Mouse (Mus musculus) fibroblast of lung, adult 2 months (primary cell): ENCODE results near the gene Stub1.
"Not testable (repeated sequence)": the region's sequence is repeated elsewhere in the genome, so short reads cannot be mapped to it uniquely, and the experiment has no call there.

ENCODE experiments used
- DNase-seq: peaks from one replicate; pipeline ENCODE4 v3.0.0-alpha.2; 2011; ENCODE audit warnings: low read depth

Gene Stub1

DNA sequence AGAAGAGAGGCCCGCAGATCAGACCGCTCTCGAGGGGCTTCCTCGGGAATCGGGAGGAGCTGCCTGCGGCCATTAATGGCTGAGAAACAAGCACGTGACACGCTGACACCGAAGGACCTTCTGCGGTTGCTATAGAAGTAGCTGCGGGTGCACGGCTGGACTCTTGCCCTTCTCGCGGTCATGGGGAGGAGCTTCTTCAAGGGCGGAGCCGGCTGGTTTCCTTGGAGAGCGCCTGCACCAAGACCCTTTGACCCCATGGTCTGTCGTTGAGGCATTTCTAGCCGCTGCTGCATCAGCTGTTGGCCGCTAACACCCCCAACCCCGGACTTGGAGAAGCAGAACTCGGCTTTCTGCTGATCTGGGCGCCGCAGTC lies at the start of gene Stub1:
Gene Stub1 (minus strand): TSS at position 114 of the 373 bp plus-strand sequence.
- DNase-seq, result peak; percentile 89

DNA sequence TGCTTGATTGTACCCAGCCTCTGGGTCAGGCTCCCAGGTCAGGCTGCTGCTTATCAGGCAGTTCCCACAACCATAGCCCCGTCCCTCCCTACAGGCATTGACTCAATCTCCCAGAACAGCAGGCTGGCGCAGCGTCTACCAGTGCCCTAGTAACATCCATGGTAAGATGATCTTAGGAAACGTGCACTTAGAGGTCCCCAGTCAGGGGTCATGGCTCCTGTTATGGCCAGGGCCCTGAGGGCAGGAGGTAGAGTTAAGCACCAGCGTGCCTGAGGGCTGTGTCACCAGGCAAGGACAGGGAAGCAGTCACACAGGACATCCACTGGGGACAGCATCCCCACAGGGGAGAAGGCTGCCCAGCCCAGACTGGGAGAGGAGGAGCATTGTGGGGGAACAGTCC lies 49.1 kb upstream of the Stub1 start:
- DNase-seq, result no peak

DNA sequence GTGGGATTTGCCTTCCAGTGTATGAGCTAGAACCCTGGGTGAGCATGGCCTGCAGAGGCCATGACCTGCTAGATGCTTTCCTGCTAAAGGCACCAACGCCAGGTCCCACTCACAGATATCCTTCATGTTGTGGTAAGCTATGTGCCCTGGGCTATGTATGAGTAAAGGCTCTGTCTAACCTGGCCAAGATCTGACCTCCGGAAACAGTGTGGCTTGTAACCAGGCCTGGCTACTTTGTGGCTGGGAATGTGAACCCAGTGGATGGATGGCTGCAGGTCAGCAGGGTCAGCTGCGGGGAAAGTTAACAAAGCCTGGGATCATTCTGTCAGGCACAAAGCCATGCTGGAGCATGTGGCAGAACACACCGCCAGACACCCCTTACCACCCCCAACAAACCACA lies 48.5 kb upstream of the Stub1 start:
- peak; percentile 57 for DNase-seq

DNA sequence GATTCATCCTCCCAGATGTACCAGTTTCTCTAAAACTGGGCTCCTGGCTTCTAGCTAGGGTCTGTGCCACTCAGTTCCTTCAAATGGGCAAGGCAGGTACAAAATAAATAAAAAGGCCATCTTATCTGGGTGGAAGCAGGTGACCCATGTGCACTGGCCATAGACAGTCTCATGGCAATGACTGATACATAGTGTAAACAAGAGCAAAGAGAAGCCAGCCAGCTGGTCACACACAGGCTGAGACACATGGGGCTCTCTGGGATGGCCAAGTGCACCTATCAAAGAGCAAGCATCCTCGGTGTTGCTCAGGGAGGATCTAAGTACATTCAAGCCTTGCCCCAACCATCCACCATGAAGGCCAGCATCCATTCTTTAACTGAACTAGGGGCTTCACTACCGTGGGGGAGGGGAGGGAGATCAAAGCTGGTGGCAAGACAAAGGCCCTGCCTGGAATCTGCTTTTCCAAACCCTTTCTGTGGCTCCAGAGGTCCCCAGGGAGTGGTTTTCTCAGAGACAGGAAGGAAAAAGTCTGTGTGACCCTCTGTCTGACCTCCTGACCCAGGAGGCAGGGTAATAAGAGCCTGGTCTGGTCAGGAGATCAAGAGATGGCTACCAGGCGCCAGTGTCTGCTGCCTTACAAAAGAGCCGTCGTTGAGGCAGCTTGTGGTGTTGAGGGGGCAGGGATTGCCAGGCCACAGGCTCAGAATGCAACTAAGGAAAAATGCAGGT lies 47.9 kb upstream of the Stub1 start:
- DNase-seq, result no peak

DNA sequence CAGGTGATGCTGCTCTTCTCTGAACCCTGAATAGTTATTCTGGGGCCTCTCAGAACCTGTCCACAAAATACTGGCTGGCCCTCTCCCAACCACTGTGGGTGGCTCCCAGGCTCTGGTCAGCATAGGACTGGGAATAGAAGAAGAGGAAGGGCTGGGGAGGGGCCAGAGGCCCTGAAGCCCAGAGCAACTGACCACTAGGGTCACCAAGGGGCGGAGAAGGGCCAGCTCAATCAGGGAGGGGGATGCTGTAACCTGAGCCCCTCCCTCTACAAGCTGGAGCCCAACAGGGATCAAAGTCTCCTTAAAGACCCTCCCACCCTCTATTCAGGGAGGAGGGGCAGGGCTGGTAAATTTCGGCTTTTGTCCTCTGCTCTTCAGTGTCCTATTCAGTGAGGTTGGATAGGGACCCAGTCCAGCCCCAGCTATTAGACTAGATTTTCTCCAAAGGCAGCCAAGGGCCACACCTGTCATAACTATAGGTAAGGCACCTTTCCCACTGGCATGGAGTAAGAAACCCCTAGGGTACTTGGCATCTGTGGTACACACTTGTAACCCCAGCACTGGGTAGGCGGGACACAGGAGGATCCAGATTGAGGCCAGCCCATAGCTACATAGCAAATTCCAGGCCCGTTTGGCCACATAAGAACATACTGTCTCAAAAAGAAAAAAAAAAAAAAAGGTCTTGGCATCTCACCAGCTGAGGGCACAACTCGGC lies 47.1 kb upstream of the Stub1 start, which contains the start of gene Wfikkn1:
Gene Wfikkn1 (minus strand): TSS at position 663 of the 715 bp plus-strand sequence.
- no peak for DNase-seq

DNA sequence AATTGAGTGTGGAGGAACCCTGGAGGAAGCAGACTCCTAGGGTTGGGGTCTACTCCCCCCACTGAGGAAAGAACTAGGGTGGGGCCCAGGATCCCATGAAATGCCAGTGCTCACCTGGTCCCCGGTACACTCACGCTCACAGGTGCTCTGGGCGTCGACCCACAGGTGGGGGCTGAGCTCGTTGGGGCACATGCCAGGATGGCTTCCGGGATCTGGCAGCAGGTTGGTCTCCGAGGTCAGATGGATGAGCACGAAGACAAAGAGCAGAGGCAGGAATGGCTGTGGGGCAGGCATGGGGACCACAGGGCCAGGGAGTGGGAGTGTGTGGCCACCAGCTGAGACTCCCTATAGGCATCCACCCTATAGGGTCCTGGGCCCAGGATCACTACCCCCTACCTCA lies 46.5 kb upstream of the Stub1 start:
- no peak for DNase-seq

DNA sequence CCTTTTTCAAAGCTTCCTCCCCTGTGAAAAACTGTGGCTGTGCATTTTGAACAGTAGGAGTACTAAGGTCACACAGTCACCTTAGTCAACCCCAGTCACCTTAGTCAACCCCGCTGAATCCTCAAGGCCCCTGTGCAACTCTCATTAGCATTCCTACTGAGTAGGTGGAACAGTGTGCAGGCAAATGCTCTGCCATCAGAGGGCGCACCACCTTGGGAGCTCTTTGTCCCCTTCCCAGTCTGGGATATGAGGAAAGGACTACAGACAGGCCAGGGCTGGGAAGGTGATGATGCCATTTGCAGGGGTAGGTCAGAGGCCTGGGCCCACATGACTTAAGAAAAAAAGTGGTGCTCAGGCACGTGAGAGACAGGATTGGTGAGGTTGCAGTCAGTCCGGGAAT lies 46.1 kb upstream of the Stub1 start:
- DNase-seq, result no peak

DNA sequence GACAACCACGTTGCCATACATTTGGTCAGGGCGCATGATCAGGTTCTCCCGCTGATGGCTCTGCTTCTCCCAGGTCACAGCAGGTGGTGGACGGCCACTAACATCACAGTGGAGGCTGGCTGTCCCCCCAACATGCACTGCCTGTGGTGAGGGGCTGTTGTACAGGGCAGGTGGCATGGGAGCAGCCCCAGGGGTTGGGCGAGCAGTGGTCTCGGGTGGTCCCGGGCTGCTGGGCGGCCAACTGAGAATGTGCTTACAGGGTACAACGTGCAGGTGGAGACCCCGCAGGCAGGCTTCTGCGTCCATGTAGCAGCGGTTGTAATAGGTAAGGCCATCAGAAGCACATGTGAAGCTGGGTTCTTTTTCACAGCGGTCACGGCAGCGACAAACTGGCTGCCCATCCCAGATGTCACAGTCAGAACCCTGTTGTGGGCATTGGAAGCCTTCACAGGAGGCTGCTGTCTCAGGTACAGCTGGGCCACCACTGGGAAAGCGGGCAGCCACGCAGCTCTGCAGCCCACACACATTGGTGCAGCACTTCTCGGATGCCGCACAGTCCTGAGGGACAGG lies 45.5 kb upstream of the Stub1 start:
- no peak for DNase-seq

DNA sequence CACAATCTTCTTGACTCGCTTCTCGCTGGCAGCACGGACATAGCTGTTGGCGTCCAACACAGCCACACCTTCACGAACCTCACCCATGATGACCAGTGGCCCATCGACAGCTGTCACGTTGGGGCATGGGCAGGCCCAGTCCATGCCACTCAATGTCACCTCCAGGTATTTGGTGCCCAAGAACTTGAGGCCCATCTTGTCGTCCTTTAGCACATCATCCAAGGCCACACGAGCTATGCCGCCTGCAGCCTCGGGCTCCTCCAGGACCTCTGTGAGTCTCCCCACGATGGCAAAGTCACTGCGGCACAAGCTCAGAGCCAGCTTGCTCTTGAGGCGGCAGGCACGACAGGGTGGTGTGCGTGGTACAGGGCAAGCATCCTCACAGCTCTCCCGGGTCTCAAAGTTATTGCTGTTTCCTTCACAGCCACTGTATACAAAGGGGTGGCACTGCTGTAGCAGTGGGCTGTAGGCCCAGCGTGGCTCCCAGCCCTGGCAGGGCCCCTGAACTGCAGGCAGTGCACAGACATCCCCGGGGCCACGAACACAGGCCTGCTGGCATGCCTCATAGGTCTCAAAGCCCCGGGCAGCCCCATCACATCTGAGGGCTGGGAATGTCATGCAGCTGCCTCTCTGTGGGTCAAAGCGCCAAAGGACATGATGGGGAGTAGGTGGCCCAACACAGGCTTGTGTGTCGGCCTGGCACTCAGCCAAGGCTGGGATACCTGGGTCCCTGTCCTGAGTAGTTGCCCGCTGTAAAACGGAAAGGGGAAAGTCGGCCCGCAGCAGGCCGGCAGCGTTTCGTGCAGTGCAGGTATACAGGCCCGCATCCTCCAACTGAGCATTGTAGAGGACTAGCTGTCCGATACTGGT lies 44.8 kb upstream of the Stub1 start:
- DNase-seq, result no peak

DNA sequence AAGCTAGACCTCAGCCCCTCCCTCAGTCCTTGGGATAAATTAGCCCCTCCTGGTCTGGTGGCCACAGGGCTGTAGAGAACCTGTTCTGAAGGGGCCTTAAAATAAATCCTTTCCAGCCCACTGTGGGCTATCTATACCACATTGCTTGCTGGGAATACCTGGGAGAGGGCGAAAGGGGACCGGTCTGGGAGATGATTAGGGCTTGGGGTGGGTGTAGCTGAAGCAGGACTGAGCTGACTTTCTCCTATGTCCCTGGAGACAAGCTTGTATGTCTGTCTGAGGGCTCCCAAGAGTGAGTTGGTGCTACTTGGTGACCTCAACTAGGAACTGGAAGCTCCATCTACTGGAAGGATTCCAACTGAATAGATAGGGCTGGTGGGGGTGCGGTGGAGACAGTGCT lies 43.8 kb upstream of the Stub1 start:
- no peak for DNase-seq

DNA sequence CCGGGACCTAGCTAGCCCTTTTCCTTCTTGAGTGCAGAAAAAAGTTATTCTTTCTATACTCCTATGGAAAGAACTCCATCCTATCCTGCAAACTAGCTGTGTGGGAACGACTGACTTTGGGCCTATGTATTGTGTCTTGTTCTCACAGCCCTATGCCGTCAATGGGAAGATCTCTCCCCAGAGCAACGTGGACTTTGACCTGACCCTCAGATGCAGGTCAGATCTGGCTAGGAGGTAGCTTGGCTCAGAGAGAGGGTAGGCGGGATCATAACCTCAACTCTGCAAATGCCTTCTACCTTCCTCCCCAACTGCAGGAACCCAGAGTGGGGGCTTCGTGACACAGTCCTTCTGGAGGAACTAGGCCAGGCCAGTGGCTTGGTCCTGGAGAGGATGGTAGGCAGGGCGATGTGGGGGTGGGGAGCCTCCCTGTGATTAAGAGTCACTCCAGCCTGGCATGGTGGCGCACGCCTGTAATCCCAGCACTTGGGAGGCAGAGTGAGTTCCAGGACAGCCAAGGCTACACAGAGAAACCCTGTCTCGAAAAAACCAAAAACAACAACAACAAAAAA lies 43.2 kb upstream of the Stub1 start:
- no peak for DNase-seq

DNA sequence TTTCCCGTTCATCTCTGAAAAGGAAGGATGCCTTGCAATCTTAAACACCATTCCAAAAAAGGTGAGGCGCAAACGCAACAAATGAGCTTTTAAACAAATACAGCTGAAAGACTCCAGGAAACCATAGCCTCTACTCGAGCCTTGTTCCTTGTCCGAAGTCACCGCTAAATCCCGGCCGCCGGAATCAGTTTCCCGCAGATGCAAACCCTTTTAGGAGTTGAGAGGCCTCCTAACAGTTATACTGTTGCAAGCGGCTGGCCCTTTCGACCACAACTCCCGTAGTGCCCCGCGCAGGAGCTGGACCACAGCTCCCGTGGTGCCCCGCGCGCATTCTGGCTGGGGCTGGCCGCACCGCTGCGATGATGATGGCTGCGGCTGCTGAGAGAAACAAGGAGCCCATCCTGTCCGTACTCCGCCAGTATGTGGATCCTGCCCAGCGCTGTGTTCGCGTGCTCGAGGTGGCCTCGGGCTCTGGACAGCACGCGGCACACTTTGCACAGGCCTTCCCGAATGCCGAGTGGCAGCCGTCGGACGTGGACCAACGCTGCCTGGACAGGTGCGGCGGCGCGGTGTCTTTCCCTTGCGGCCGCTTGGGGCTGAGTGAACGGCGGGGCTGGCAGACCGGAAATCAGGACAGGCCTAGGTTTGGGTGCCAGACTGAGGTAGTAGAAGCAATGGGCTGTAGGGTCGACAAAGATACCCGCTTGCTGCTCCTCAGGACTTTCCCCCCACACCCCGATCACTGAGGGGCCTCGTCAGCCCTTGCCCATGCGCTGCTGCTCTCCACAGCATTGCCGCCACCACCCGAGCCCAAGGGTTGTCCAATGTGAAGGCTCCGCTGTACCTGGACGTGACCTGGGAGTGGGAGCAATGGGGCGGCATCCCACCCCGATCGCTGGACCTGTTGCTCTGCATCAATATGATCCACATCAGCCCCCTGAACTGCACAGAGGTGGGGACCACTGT lies 42.2 kb upstream of the Stub1 start:
- DNase-seq, result peak; percentile 48

DNA sequence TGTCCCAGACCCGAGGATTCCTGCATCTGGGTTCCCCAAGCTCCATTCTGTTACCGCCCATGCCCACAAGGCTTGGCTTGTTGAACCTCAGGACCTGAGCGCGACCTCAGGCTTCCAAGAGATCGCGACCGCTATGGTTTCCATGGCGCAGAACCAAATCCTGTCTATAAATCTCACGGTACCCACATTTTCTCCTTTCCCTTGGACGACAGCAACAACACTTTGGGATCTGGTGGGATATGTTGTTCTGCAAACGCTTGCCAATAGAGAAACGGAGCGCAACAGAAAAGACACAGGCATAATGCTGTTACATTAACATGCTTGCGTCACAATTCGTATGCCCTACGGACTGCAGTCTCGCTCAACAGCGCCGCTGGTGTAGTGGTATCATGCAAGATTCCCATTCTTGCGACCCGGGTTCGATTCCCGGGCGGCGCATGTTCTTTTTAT lies 41.5 kb upstream of the Stub1 start, which contains the start of gene Mettl26:
Gene Mettl26 (plus strand): TSS at position 354 of the 450 bp plus-strand sequence.
- DNase-seq, result peak; percentile 75

DNA sequence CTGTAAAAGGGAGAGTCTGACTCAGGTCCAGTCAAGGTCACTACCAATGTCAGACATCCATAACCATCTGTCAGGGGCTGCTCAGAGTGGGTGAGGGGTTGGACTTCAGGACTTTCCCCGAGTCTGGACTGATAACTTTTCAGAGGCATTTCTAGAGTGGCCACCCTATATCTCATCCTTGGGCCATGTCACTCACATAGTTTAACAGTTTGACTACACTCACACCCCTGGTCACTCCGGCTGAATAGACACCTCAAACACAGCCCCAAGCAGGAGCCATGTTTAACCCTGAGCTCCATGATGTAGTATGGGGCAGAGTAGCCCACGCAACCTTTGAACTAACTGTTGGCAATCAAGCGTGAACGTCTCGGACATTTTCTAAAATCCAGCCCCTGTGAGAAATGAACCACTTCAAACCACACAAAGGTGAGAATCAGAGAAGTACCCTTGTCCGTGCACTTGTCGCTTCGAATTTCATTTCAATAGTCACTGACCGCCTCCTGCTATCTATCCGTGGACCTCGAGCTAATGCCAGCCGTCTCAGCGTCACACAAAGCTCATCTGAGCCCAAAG lies 41.0 kb upstream of the Stub1 start:
- DNase-seq, result no peak

DNA sequence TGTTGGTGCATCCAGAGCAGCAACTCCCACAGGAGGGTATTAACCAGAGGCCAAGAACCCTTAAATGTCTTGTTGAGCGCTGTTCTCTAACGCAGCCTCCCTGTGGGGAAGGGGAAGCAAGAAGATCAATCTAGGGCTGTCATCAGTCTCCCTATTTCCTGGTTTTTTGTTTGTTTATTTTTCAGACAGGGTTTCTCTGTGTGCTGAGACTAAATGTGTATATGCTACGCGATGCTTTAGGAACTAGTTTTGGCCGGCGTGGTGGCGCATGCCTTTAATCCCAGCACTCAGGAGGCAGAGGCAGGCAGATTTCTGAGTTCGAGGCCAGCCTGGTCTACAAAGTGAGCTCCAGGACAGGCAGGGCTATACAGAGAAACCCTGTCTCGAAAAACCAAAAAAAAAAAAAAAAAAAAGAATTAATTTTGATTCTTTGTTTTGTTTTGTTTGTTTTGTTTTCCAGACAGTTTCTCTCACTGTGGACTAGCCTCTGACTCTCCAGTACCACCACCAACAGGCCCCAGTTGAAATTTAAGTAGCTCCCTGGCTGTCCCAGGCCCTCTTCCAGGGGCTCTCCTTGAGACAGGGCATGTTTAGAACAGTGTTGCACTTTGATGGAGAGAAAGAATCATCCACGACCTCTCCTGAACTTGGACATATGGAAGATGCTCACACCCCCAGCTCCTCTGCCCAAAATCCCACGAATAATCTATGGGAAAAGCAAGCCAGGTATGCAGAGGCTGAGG lies 40.4 kb upstream of the Stub1 start:
- no peak for DNase-seq

DNA sequence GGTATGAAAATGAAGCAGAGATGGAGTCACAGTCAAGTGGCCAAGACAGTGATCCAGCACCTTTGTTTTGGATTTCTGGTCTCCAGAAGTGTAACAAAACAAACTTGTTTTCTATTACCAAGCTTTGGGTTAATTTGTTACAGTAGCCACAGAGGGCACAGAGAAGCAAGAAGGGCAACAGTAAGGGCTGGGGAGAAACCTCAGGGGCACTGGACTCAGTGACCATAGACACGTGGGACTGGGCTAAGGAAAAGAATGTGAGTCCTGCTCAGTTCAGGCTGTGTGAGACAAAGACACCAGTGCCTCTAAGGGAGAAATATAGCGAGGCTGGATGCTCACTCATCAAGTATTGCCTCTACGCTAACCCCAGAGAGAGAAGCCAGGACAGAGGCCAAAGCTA lies 39.5 kb upstream of the Stub1 start:
- DNase-seq, result no peak

DNA sequence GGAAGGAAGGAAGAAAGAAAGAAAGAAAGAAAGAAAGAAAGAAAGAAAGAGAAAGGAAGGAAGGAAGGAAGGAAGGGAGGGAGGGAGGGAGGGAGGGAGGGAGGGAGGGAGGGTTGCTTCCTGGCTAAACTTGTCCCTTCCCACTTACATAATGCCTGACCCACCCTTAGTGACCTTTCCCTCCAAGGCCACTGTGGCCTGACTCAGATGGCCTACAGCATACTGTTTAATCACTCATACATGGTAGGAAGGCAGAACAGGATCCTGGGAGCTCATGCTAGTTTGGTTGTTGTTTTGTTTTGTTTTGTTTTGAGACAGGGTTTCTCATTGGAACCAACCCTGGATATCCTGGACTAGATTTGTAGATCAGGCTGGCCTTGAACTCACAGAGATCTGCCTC lies 38.4 kb upstream of the Stub1 start:
- not testable (repeated sequence) for DNase-seq

DNA sequence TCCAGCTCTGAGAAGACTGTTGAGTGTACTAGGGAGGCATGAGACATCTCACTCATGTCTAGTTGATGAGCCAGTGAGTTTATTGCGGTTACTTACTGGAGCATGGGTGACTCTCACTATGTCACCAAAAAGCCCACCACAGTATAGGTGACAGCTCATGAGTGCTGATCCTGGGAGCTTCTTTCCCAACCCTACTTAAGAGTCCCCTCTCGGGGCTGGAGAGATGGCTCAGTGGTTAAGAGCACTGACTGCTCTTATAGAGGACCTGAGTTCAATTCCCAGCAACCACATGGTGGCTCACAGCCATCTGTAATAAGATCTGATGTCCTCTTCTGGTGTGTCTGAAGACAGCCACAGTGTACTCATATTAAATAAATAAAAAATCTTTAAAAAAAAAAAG lies 36.8 kb upstream of the Stub1 start:
- DNase-seq, result no peak

DNA sequence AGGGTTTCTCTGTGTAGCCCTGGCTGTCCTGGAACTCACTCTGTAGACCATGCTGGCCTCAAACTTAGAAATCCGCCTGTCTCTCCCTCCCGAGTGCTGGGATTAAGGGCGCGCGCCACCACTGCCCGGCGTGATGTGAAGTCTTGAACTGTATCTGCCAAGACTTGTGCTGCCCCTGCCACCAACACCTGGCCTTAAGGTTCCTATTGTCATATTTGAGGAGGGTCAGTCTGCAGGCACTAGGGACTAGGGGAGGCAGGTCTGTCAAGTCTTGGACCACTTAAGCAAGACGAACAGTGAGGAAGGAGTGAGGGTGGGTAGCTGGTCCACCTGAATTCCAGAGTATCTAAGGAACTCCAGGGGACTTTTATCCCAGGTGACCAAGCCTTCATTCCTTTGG lies 36.3 kb upstream of the Stub1 start:
- DNase-seq, result no peak
